Mouse (Mus musculus) lung, adult 2 months (tissue): ENCODE measurements around the gene Rbbp7. TPM values are rescaled to one million over a fixed set of nuclear protein-coding genes. Genes with fewer than 3 reads are reported as not detected.

Experiments used
- DNase-seq: peaks from one replicate; pipeline ENCODE4 v3.0.0; 2022
- H3K4me1 ChIP-seq: fragments of 200-500 bp; 2 replicates; pipeline ENCODE4 v1.6.1; 2011; ENCODE audit warnings: low read length; ENCODE audit not compliant: control insufficient read depth, insufficient read depth
- H3K4me3 ChIP-seq: fragments of 200-500 bp; replicated peaks from 2 replicates; pipeline ENCODE3; 2011; ENCODE audit warnings: low read depth, mild to moderate bottlenecking, control low read depth, low read length; ENCODE audit errors: extremely low read depth
- CTCF ChIP-seq: fragments of 200-500 bp; IDR thresholded peaks from 2 replicates; pipeline ENCODE4 v1.5.1; 2011; ENCODE audit warnings: mild to moderate bottlenecking, low read length, control low read depth; ENCODE audit not compliant: insufficient read depth
- POLR2A ChIP-seq: fragments of 200-500 bp; IDR thresholded peaks from 2 replicates; pipeline ENCODE4 v1.6.1; 2011; ENCODE audit warnings: low read depth, mild to moderate bottlenecking, control low read depth, low read length, borderline replicate concordance; ENCODE audit errors: extremely low read depth
- WGBS: fragments of 180-500 bp; shearing (Covaris S2); methylation state at CpG from one replicate; pipeline ENCODE4 v1.1.7; 2018; 5-methylcytosine and 5-hydroxymethylcytosine counted together
- polyA plus RNA-seq: library from polyadenylated mRNA; depleted of rRNA; stranded (reverse); fragments of >200 nt; gene quantifications from 2 replicates; pipeline ENCODE4 v1.2.3, GENCODE M21; 2012; rRNA removed

Rbbp7 gene
- 33.5 and 50.1 TPM in 2 replicates for polyA plus RNA-seq

GRCm38 (mm10) chrX:162760115-162760942 is at the start of gene Rbbp7:
Rbbp7 (plus strand) TSS chrX:162760402.
- DNase-seq = peak; percentile 80
- Histone ChIP-seq H3K4me1 (no peaks in the 10 kb centered on the region), H3K4me3 (peak within 1 kb of the TSS; percentile 94)
- TF ChIP-seq CTCF = no peak
- peak; percentile 89 for TF ChIP-seq POLR2A
- WGBS = 28% methylated on average over 100 of the region's 100 CpGs

GRCm38 (mm10) chrX:162717837-162718236 is 42.4 kb upstream of the Rbbp7 start:
- peak; percentile 30 for DNase-seq
- no peak for TF ChIP-seq POLR2A
- peak; percentile 45 for TF ChIP-seq CTCF

GRCm38 (mm10) chrX:162719615-162720014 is 40.6 kb upstream of the Rbbp7 start:
- WGBS = 42% methylated on average over 2 of the region's 2 CpGs
- H3K4me3 ChIP-seq = no peak overlapping the region
- peak; percentile 20 for DNase-seq
- peak; percentile 18; the same call in 1 of the 2 replicates for TF ChIP-seq CTCF
- TF ChIP-seq POLR2A = no peak
- no peaks in the 10 kb centered on the region; the same call in 1 of the 2 replicates for H3K4me1 ChIP-seq

More at GRCm38 (mm10) chrX:162717837-162718236, 42.4 kb upstream of the Rbbp7 start:
- Histone ChIP-seq H3K4me1 (no peaks in the 10 kb centered on the region; the same call in 1 of the 2 replicates), H3K4me3 (no peak overlapping the region)
- WGBS = 34% methylated on average over 5 of the region's 5 CpGs

GRCm38 (mm10) chrX:162727367-162727777 is 32.8 kb upstream of the Rbbp7 start:
- WGBS = 54% methylated on average over 13 of the region's 13 CpGs
- TF ChIP-seq CTCF = no peak
- no peak for TF ChIP-seq POLR2A
- no peak for DNase-seq
- Histone ChIP-seq H3K4me1 (no peaks in the 10 kb centered on the region), H3K4me3 (no peak overlapping the region)

- TF ChIP-seq POLR2A (no peak), CTCF (no peak)
- DNase-seq = no peak
- WGBS = 67% methylated on average over 9 of the region's 9 CpGs
- Histone ChIP-seq H3K4me1 (no peaks in the 10 kb centered on the region), H3K4me3 (no peak overlapping the region)
Observed at GRCm38 (mm10) chrX:162727795-162728194, 32.4 kb upstream of the Rbbp7 start.

DNA sequence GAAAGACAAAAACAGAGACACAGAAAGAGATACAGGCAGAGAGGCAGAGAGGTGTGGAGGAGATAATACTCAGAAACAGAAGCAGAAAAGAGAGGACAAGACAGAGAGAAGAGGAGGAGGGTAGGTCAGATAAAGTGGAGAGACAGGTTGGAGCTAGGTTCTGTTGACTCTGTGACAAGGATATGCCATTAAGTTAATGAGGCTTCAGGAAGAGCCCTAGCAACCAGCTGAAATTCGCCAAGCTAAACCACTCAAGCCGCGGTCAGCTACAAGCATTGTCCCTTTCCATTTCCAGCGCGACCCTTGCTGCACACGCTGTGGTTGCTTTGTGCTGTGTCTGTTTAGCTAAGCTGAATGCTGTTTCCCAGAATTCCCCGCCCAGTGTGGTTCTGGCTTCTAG is 32.0 kb upstream of the Rbbp7 start:
- no peak for DNase-seq
- Histone ChIP-seq H3K4me1 (no peaks in the 10 kb centered on the region), H3K4me3 (no peak overlapping the region)
- 49% methylated on average over 7 of the region's 7 CpGs for WGBS
- TF ChIP-seq CTCF (no peak), POLR2A (no peak)

DNA sequence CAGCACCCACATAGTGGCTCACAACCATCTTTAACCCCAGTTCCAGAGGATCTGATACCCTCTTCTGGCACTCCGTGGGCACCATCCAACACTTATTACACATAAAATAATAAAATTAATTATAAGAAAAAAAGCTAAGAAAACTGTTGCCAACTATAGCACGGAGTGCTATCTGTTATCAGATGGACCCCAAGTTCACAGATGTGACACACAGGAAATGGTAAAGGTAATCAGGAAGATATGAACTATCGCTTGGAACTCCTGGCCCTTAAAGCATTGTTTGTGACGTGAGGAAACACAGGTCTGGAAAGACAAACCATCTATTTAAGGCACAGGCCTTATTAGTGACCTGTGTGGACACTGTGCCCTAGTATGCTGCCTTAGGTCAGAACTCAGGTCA is 30.2 kb upstream of the Rbbp7 start:
- no peak for DNase-seq
- H3K4me1 ChIP-seq = no peaks in the 10 kb centered on the region
- TF ChIP-seq POLR2A (no peak), CTCF (no peak)
- WGBS = 63% methylated on average over 4 of the region's 4 CpGs
- no peak overlapping the region for H3K4me3 ChIP-seq

DNA sequence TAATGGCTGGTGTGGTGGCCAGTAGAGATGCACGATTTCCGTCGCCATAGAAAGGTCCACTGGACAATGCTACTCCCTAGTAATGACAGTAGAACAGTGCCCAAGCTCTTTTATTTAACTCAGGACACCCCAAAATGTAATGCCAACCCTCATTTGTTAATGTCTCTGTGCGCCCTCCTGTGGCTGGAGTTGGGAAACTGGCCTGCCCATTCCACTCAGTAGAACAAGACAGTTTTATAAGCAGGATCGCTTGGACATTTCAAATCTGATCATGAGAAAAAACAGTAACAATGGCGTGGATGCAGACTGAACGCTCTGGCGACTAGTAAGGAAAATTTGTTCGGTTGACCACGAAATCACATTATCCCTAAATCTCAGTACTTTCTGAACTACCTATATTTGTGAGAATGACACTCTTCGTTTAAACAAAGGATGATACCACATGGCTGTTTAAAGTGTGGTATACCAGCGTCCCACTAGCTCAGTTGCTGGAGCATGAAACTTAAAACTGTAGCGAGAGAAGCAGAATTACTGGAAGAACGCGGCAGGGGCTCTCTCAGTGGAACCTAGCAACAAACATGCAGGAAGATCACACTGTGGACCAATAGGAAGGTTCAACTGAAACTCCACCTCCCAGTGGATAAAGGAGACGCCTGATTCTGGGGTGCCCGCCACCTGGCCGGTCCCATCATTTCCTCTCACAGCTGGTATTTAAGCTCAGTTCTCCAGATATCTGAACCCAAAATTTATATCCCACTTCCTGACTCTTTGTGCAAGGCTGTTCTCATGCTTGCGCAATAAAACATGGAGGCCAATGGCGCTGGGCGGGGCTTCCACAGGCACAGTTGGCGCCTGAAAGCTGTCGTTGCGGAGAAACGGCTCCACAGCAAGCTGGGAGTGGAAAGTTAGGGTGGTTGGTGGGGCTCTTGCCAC is 24.9 kb upstream of the Rbbp7 start:
- DNase-seq = peak; percentile 55
- 0 out of 2 replicates have a peak, but pooled peaks cover 2% of the 10 kb centered on the region for H3K4me1 ChIP-seq
- WGBS = 33% methylated on average over 25 of the region's 25 CpGs
- TF ChIP-seq CTCF = peak; percentile 60
- TF ChIP-seq POLR2A = peak; percentile 48; the same call in 1 of the 2 replicates
- peak overlapping the region; percentile 71 for H3K4me3 ChIP-seq

DNA sequence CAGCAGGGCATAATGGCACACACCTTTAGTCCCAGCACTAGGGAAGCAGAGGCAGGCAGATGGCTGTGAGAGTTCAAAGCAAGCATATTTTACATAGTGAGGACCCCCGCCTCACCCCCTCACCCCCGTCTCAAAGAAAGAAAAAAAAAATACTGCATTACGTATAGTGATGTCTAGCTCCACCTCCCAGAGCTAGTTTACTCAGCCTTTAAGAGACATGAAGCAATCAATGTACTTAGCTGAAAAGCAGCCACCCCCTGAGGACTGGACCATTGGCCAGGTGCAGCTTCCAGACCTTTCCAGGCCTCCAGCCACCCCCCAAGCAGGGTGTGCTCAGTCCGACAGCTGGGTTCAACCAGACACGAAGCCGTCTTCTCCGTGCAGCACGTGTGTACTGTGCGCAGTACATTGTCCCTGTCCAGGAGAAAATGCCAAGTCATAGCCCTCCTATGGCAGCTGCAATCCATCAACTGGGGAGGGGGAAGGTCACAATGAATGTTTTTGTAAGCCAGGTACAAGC is 24.0 kb upstream of the Rbbp7 start:
- no peak for TF ChIP-seq POLR2A
- TF ChIP-seq CTCF = no peak
- peak; percentile 24 for DNase-seq
- 0 out of 2 replicates have a peak, but pooled peaks cover 2% of the 10 kb centered on the region for H3K4me1 ChIP-seq
- 47% methylated on average over 9 of the region's 9 CpGs for WGBS
- peak overlapping the region; percentile 9 for H3K4me3 ChIP-seq
